Mouse (Mus musculus) CD8-positive naive resting alpha-beta T cell, adult 2 months (primary cell): ENCODE results near the gene S100a9.
A peak's percentile ranks its signal among the peaks of the same experiment; 100 is the strongest.

Experiments used
- DNase-seq, 2 experiments: peaks; one replicate each; pipeline ENCODE4 v3.0.0; 2022; ENCODE audit warnings: low read depth in 2 of 2, low spot score in 2 of 2

Gene S100a9

DNA sequence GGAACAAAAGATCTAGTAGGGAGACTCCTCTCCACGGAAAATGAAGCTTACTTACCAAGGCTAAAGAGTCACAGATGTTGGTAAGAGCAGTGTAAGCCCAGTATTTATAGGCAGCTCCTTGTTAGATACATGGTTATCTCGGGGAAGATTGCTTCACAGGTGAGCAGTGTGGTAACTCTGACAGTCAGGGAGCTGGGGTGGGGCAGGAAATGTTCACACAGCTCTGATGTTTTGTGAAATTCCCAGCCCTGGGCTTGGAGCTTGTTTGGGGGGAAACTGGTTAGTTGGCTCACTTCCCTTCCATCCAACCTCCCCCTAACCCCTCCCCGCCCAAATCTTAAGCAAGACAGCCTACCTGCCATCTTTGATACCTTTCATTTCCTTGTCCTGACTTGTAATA, at the start of gene S100a9:
Gene S100a9 (minus strand): TSS at position 109 of the 400 bp plus-strand sequence.
- no peak for DNase-seq

DNA sequence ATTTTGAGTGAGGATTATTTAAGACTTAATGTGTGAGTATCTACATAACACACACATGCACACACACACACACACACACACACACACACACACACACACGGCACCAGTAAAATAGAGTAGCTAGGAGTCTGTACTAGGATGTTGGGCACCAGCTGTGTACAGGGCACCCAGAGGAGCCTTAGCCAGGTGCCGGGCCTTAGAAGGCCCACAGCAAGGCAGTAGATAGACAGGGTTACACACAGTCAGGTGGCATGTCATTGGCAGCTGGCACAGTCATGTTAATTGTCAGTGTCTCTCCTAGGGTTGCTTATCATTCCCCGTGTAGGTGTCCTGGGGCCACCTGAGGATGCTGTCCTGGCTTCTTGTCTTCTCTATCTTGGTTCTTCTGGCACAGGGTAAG, 31.1 kb upstream of the S100a9 start, which contains the start of gene Pglyrp4:
Gene Pglyrp4 (plus strand): TSS at position 301 of the 400 bp plus-strand sequence.
- DNase-seq = no peak

DNA sequence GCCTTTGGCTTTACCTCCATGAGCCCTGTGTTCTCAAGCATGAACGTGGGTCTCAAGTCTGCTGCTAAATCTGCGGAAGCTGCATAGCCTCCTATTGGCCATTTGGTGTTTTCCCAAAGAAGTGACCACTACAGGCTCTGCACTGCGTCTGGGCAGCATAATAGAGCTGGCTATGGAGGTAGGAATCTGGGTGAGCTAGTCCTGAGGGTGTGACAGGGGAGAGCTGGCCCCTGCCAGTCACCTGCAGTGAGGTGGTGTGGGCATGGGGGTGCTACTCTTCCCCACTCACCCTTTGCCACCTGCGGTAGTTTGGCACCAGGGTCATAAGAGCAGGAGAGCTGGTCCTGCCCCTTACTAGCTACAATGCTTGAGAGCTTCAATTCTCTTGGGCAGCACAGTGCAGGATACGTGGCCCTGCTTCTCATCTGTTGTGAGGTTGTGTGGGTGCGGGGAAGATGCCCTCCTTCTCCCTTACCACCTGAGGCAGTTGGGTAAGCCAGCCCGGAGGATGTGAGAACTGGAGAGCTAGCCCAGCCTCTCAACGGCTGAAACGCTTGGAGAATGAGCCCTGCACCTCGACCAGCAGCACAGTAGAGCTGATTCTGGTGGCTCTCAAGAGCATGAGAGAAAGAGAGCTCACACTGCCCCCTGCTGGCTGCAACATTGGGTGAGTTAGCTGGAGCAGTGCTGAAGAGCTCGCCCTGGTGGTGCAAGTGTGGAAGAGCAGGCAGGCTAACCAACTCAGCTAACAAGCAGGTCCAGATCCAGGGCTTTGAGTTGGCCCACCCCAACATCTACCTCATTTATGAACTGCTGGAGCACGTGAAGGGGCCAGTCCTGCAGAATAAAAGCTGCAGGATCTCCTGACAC, 14.3 kb upstream of the S100a9 start:
- peak; percentile 73 to 81 for DNase-seq

DNA sequence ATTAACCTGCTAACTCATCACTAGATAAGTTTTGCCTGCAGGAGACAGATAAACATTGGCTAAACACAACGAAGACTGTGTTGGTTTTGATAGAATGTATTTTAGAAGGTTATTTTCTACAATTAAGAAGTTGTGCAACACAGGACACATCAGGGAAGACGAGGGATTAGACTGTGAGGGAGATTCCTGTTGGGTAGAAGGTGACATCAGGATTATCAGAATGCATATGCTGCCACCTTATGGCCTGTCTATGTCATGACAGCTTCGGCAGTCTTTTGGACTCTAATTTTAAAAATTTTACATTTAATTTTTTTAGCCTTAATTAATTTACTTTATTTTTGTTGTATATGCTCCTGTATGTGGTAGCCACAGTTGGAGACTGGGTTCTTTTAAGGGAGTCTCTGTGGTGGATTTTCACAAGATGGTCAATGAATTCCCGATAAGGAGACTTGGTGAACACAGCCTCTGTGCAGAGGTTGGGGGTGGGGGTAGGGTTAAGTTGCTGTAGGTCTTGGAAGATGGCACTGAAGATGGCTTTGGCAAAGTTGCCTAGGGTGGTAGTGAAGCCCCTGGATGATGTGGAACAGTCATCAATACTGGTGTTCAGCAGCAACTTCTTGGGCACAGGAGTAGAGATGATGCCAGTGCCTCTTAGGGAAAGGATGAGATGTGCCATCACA, 13.1 kb upstream of the S100a9 start:
- peak in 1 of 2 experiments; percentile 19 for DNase-seq

DNA sequence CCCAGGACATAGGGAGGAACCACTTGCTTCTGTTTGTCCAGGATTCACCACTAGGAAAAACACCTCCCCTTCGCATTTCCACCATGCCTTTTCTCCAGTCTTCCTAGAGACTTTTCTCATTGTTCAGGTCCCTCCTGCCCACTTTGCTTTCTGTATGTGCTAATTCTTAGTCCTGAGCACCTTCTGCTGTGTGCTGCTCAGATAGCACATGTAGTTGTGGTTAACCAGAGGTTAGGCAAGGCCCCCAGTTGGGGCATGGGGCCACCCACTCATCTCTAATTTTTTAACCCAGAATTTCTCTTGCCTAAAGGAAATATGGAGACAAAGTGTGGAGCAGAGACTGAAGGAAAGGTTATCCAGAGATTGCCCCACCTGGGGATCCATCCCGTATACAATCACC, 6.7 kb upstream of the S100a9 start:
- no peak for DNase-seq

DNA sequence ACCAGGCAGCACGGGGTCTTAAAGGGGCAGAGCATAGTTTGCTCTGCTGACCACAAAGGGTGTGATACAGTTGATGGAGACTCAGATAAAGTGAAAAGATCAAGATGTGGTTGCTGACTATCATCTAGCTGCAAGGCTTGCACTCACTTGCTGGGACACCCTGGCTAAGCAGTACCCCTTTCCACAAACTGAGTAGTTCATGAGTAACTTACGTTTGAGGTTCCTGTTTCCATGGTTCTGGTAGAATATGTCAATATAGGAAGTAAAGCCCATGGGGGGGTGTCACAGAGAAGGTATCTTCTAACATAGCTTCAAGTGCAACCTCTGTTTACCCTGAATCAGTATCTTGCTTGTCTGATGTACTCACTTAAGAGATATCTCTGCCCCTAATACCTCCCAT, 2.0 kb downstream of the S100a9 start:
- DNase-seq = no peak

DNA sequence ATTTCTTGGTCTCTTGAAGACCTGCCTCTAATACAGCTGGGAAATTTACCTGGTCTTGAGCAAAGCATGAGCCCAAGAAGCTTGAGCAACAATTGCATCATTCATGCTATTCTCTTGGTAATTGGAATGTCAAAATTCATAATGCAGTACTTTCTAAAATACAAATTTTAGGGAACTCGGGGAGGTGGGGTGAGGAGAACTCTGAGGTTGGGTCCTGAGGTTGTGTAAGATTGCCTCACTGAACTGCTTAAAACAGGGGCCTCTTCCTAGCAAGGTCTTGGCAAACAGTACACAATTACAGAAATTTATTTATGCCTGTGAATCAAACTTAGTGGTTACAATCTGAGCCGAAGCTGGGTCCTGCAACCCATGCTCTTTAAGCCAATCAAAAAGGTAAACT, 8.7 kb downstream of the S100a9 start:
- DNase-seq = no peak

DNA sequence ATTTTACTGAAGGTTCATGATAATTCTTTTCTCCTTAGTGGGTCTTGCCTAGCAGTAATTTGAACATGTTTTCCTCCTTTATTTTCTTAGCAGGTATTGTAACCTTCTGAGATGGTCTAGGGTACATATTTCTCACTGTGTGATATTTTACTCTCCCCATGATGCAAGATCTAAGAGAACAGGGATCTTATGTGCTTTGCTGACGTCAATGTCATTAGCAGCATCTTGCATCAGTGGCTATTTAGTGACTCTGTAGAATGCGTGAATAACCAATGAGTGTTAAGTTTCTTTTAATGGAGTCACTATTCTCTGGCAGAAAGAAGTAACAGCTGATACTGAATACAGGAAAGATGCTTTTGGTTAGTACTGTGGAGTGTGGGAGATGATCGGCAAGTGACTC, 11.6 kb downstream of the S100a9 start:
- no peak for DNase-seq

DNA sequence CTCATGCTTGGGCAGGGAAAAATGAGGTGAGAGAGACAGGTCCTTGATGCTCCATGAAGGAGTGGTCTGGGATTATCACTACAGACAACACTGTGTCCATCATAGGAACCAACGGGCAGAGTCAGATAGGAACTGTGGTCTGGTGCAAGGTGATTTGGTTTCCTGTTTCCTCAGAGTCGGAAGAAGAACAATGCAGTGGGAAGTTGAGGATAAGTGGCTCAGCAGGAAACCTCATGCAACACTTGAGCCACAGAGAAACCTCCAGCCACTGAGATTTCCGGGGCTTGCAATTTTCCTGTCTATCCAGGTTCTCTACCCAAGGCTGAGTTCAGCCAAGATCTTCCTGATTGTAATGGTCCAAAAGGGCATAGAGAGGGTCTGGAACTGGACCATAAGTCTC, 16.9 kb downstream of the S100a9 start:
- DNase-seq = no peak

DNA sequence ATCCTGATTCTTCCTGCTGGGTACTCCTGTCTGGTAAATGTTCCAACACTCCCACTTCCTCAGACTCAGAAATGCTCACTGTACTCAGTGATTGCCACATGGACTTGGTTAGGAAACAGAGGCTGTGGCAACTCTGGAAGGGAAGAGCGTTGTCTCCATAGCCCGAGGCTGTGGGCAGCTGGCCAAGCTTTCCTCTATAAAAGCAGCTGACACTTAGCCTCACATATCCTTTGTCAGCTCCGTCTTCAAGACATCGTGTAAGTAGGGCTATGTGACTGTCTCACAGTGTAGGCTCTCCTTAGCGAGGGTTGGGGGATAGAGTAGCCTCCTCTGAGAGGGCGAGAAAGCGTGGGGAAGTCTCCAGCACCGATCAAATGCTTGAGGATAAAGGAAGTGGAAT, 26.7 kb downstream of the S100a9 start, which contains the start of gene S100a8:
Gene S100a8 (plus strand): TSS at position 133 of the 400 bp plus-strand sequence.
- no peak for DNase-seq

DNA sequence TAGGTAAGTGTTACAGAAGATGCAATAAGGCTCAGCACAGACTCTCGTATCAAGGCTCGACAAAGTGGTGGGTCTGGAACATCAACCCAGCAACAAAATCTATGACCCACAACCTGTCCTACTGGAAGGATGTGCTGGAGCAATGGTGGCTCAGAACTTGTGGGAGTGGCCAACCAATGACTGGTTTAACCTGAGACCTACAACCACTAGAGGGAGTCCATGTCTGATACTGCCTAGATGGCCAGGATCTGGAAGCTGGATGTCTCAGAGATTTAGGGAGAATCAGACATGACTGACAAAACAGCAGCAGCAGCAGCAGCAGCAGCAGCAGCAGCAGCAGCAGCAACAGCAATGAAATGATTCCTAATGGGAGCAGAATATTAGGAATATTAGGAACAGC, 31.3 kb downstream of the S100a9 start:
- no peak for DNase-seq

DNA sequence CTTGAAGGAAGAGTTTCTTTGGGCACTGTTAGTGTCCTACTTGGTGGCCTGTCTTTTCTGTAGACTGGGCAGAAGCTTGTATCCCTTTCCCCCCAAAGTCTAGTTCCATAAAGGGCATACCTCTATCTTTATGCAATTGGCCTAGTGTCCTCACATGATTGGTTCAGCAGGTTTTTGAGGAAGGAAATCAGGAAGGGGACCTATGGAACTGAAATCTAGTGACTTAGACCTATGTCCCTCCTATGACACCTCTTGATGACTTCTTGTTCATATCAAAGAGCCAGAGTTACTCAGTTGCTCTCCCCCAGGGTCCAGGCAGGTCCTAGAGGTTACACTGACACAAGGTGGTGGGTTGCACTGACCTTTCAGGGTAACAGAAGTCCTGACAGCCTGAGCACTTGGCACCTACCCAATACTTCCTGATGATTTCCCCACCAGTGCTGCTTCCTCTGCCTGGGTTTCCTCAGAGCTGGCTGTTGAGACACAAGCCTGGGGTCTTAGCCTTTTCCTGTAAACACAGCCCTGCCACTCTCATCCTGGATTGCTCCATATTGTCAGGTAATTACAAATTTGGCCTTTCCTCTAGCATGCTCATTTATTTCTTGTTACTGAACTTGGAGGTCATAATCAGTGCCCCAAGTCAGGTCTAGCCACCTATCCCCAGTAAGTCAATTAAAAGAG, 36.0 kb downstream of the S100a9 start:
- DNase-seq = no peak

DNA sequence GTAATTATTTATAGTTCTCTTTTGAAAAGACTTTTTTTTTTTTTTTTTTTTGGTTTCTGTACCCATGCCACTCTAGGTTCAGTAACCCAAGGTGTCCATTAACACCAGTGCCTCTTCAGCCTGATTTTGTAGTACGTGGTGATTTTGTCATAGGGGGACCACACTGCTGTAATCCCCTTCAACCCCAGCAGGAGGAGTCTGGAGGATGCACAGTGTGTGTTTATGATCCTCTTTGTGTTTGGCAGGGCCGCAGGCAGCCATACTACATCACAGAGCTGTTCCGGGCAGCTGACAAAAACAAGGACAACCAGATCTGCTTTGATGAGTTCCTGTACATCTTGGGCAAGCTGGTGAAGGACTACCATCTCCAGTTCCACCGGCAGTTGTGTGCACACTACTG, 38.1 kb downstream of the S100a9 start:
- no peak for DNase-seq

DNA sequence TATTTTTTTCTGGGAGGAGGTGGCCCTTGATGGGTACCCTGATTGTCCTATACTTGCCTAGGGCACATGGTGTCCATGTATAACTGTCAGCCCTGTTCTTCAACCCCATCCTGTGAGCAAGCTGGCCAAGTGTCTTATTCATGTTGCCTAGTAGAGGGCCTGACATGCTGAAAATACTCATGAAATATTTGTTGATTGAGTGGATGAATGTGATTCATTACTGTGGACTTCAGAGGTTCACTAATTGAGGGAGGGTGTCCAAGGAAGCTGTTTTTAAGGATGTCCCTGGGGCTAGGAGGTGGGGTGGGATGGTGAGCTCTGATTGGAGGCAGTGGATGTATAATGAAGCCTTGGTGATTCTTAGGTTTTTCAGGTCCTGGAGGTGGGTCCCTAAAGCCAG, 41.8 kb downstream of the S100a9 start, which contains the start of gene S100a7a:
Gene S100a7a (plus strand): TSS at position 301 of the 400 bp plus-strand sequence.
- DNase-seq = no peak

DNA sequence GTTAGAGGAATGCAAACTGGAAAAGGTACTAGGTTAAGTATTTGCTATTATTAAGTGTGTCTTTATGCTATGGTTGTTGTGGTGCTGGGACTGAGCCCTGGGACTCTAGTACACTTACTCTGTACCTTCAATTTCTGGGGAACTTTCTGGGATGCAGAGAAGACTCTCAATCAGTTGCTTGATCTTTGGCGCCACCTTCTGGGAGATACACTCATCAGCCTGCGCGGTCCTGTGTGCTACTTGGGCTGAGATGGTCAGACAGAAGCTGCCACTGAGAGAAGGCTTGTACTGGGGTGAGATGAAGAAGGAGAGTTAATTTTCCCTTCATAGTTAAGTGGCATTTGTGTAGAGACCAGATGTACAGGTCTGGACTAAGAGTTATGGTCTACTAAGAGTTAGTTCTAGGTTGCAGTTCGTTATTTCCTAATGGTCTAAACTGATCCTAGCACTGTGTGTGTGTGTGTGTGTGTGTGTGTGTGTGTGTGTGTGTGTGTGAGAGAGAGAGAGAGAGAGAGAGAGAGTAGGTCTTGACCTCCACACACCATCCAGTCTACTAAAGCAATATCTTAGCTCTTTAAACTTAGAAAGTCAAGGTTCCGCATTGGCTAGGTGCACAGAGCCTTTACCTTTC, 42.5 kb downstream of the S100a9 start:
- DNase-seq = peak; percentile 26 to 29

DNA sequence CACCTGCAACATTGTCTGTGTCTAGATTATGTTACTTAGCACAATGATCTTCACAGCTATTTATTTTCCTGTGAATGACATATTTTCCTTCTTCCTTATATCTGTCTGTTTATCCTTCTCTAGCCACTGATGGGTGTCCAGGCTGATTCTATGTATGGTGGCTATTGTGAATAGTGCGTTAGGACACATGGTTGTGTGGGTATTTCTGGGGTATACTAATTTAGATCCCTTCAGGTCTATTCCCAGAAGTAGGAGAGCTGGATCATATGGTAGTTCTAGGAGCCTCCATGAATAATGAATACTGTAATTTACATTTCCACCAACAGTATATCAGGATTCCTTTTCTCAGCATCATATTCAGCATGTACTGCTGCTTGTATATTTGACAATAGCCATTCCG, 45.7 kb downstream of the S100a9 start:
- DNase-seq = no peak

DNA sequence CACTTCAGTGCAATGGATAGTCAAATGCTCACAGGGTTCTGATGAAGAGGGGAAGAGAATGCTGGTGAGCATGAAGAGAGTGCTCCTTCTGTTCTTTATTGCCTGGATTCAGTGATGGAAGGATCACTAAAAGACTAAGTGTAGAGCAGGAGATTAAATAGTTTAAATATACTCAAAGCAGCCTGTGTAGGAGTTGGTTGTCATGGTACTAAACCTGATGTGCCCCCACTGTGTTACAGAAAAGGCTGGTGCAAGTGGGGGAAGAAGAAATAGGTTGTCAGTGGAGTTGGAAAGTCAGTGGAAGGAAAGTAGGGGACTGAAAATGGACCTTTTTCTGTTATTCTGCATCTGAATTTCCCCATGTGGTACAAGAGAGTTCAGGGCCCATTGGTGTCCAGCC, 46.5 kb downstream of the S100a9 start:
- no peak for DNase-seq

DNA sequence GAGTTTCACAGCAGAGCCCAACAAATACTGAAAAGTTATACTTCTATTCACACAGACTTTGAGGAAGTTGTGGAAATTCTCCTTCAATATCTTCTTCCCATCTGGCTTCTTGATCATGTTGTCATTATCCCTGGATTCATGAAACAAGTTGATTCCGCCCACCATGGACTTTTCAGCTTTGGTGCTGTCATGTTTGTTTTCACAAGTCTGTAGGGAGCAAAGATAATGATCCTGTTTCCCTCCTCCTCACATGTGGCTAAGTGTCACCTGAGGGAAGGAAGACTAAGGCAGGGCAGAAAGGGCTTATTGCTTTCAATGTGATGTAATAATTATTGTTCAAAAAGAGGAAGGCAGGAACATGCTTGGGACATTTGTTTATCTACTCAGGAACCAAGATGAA, 48.2 kb downstream of the S100a9 start:
- DNase-seq = no peak

DNA sequence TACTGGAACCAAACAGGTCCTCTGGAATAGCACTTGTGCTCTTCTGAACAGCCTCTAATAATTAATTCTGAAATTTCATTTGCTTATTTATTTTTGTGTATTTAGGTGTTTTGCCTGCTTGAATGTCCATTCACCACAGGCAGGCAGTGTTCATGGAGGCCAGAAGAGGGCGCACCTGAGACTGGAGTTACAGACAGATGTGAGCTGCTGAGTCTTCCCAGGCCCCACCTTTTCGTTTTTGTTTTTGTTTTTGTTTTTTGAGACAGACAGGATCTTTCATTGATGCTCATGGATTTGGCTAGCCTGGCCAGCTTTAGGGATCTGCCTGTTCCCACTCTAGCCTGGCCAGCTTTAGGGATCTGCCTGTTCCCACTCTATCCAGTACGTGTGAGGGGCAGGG, 51.3 kb downstream of the S100a9 start:
- DNase-seq = peak; percentile 20 to 37
